Mouse (Mus musculus) small intestine, adult 2 months (tissue): ENCODE results near the gene Slc20a1.

ENCODE experiments used
- CTCF ChIP-seq: fragments of 200-500 bp; IDR thresholded peaks from 2 replicates; pipeline ENCODE4 v1.5.1; 2012; ENCODE audit warnings: low read depth, mild to moderate bottlenecking, control low read depth, inconsistent platforms, low read length, moderate library complexity, mixed read lengths; ENCODE audit not compliant: insufficient replicate concordance, insufficient read length; ENCODE audit errors: extremely low read depth
- POLR2A ChIP-seq: fragments of 200-500 bp; IDR thresholded peaks from 2 replicates; pipeline ENCODE4 v1.6.1; 2012; ENCODE audit warnings: low read depth, mild to moderate bottlenecking, control low read depth, inconsistent platforms, low read length, moderate library complexity

DNA sequence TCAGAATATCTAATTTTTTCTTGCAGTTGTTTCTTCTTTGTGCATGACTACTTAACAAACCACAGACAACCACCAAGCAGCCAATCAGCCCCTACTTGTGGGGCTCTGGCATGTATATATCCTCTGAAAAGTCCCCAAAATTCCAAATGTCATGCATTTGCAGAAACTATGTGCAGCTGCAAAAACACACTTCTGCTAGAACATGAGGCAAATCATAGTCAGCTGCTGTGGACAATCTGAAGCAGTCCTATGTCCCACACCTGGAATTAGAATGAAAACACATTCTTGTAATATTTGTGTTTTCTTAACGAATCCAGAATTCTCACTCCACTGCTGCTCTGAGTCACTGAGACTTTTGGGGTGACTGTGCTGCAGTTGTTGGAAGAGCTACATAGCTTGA is 13.7 kb upstream of the Slc20a1 start:
- TF ChIP-seq CTCF (no peak), POLR2A (no peak)
